Mouse (Mus musculus) gastrocnemius, adult 8-10 months (tissue): ENCODE measurements around the gene Prc1. TPM values are rescaled to one million over a fixed set of nuclear protein-coding genes. Genes with fewer than 3 reads are reported as not detected.

Experiments
- total RNA-seq, 4 experiments: library from RNA; stranded (reverse); gene quantifications; 2 replicates each; pipeline ENCODE4 v1.2.4; 2022

The Prc1 gene
- total RNA-seq, 4 experiments from 2014 or later, result 0.17 TPM; not detected in 3

Other genes starting within 250 kb of the Prc1 start
- 100 to 1,000 TPM; 295 to 383 (median 326) TPM for gene Idh2, start 179.1 kb upstream of the Prc1 start, total RNA-seq
- 1 to 10 TPM in 3 of 4 experiments, under 1 TPM in 1; 0.92 to 2.1 (median 1.5) TPM for gene Sema4b, start 107.6 kb upstream of the Prc1 start, total RNA-seq
- gene Cib1, start 61.6 kb upstream of the Prc1 start, total RNA-seq, result 1 to 10 TPM; 4.8 to 6.2 (median 5.8) TPM
- gene Gdpgp1, start 61.6 kb upstream of the Prc1 start, total RNA-seq, result 1 to 10 TPM in 1 of 4 experiments, under 1 TPM in 3; 0.56 to 1.3 (median 0.83) TPM
- gene Ttll13, start 48.1 kb upstream of the Prc1 start, total RNA-seq, result under 1 TPM in 2 of 4 experiments, not detected in 2; 0.20 to 0.48 TPM
- gene Ngrn, start 33.2 kb upstream of the Prc1 start, total RNA-seq, result 10 to 100 TPM; 22.8 to 25.3 (median 24.9) TPM
- gene Vps33b, start 24.8 kb upstream of the Prc1 start, total RNA-seq, result 1 to 10 TPM; 2.7 to 3.6 (median 3.3) TPM
- 1 to 10 TPM; 5.6 to 7.7 (median 6.5) TPM for gene Rccd1, start 30.0 kb downstream of the Prc1 start, total RNA-seq
- 10 to 100 TPM; 10.4 to 14.9 (median 12.0) TPM for gene Unc45a, start 46.6 kb downstream of the Prc1 start, total RNA-seq
- 10 to 100 TPM; 22.9 to 26.1 (median 24.6) TPM for gene Hddc3, start 48.7 kb downstream of the Prc1 start, total RNA-seq
- 100 to 1,000 TPM; 139 to 171 (median 148) TPM for gene Man2a2, start 76.9 kb downstream of the Prc1 start, total RNA-seq
- 1 to 10 TPM; 1.7 to 2.7 (median 2.4) TPM for gene Fes, start 93.5 kb downstream of the Prc1 start, total RNA-seq
- gene Furin, start 111.0 kb downstream of the Prc1 start, total RNA-seq, result 10 to 100 TPM; 50.3 to 60.1 (median 56.7) TPM
- 1 to 10 TPM in 3 of 4 experiments, under 1 TPM in 1; 0.75 to 1.7 (median 1.2) TPM for gene Blm, start 240.7 kb downstream of the Prc1 start, total RNA-seq